Mouse (Mus musculus) neural tube, embryonic 13.5 days (tissue): ENCODE measurements around the gene Doxl2. TPM values are rescaled to one million over a fixed set of nuclear protein-coding genes. Genes with fewer than 3 reads are reported as not detected.
"Not testable (repeated sequence)": the region's sequence is repeated elsewhere in the genome, so short reads cannot be mapped to it uniquely, and the experiment has no call there.

Experiments used
- ATAC-seq: fragments of 200-750 bp; cut with Nextera tagmentation; 2 replicates; pipeline ENCODE4 v1.8.0; 2017; ENCODE audit warnings: low read depth, mild to moderate bottlenecking, moderate TSS enrichment, moderate library complexity
- H3K27ac ChIP-seq: fragments of 300-500 bp; sonication (generic); replicated peaks from 2 replicates; pipeline ENCODE4 v1.5.1; 2015; ENCODE audit warnings: moderate library complexity, mild to moderate bottlenecking, inconsistent platforms
- H3K27me3 ChIP-seq: fragments of 300-500 bp; sonication (generic); 2 replicates; pipeline ENCODE4 v1.6.1; 2015; ENCODE audit warnings: mild to moderate bottlenecking, inconsistent platforms
- H3K36me3 ChIP-seq: fragments of 300-500 bp; sonication (generic); 2 replicates; pipeline ENCODE4 v1.6.1; 2015; ENCODE audit warnings: mild to moderate bottlenecking, inconsistent platforms
- H3K4me1 ChIP-seq: fragments of 300-500 bp; sonication (generic); replicated peaks from 2 replicates; pipeline ENCODE4 v1.6.1; 2015; ENCODE audit warnings: inconsistent platforms
- H3K4me2 ChIP-seq: fragments of 300-500 bp; sonication (generic); 2 replicates; pipeline ENCODE4 v1.6.1; 2015; ENCODE audit warnings: inconsistent platforms, mild to moderate bottlenecking, moderate library complexity
- H3K4me3 ChIP-seq: fragments of 300-500 bp; sonication (generic); 2 replicates; pipeline ENCODE4 v1.5.1; 2015; ENCODE audit warnings: mild to moderate bottlenecking, inconsistent platforms
- H3K9ac ChIP-seq: fragments of 300-500 bp; sonication (generic); 2 replicates; pipeline ENCODE4 v1.6.1; 2015; ENCODE audit warnings: moderate library complexity, mild to moderate bottlenecking, inconsistent platforms
- H3K9me3 ChIP-seq: fragments of 300-500 bp; sonication (generic); 2 replicates; pipeline ENCODE4 v1.6.1; 2016; ENCODE audit warnings: inconsistent platforms
- WGBS: fragments of 180-500 bp; shearing (Covaris S2); methylation state at CpG from one replicate; pipeline ENCODE4 v1.1.7; 2015; 5-methylcytosine and 5-hydroxymethylcytosine counted together
- polyA plus RNA-seq: library from polyadenylated mRNA; unstranded; fragments of >200 nt; fragmentation: Nextera tagmentation; extraction: Ambion mirVana; gene quantifications from 2 replicates; pipeline ENCODE4 v1.2.1, GENCODE M21; 2015

Doxl2 gene
- polyA plus RNA-seq = not detected in 2 replicates

DNA sequence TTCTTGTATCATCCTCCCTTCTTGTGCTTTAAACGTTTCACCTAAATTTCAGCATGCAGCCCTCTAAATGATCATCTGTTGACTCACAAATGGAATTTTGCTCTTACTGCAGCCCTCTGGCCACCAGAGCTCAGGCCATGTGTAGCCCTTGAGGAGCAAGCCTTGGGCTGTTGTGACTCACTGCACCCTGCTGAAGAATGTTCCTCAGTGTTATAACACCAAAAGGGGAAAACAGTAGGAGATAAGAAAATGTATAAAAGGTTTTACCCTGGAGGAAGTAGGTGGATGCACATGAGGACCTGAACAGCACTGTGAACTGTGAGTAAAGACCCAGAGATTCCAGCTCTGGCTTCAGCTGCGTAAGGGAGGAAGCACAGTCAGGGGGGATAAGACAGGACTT is at the start of gene Doxl2:
Doxl2 (plus strand) TSS at position 301 of the 400 bp plus-strand sequence.
- Histone ChIP-seq H3K27me3 (no peaks in the 10 kb centered on the region), H3K36me3 (no peaks in the 10 kb centered on the region), H3K4me1 (no peaks in the 10 kb centered on the region), H3K9me3 (no peaks in the 10 kb centered on the region), H3K9ac (no peak within 1 kb of the TSS), H3K27ac (no peak within 1 kb of the TSS), H3K4me3 (no peak within 1 kb of the TSS), H3K4me2 (no peak within 1 kb of the TSS)
- 85% methylated on average over 2 of the region's 2 CpGs for WGBS
- no peak for ATAC-seq

DNA sequence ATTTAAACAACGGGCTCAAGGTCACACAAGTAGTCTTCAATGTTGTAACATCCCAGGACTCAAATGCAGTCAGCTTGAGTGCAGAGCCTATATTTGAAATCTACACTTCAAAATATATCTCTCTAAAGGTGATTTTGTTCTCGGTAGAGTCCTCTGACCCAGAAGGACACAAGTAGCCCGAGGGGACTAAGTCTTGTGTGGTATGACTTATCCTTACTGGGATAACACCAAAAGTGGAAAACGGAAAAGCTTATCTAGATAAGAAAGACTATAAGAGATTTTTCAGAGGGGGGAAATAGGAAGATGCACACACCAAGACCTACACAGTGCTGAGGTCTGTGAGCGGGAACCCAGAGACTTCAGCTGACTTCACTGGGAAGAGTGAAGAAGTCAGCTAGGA is 45.2 kb upstream of the Doxl2 start, which contains the start of gene 1600015I10Rik:
1600015I10Rik (plus strand) TSS at position 301 of the 400 bp plus-strand sequence.
- Histone ChIP-seq H3K27ac (no peak within 1 kb of the TSS), H3K9ac (no peak within 1 kb of the TSS), H3K36me3 (no peaks in the 10 kb centered on the region), H3K4me2 (no peak within 1 kb of the TSS), H3K4me3 (no peak within 1 kb of the TSS), H3K4me1 (no peaks in the 10 kb centered on the region), H3K27me3 (no peaks in the 10 kb centered on the region), H3K9me3 (no peaks in the 10 kb centered on the region)
- WGBS = 91% methylated on average over 5 of the region's 5 CpGs
- no peak for ATAC-seq

GRCm38 (mm10) chr6:48949596-48949995 is 25.2 kb upstream of the Doxl2 start:
- H3K4me1 ChIP-seq = no peaks in the 10 kb centered on the region
- no peak for ATAC-seq
- H3K27ac ChIP-seq = no peak overlapping the region
- no peak overlapping the region for H3K9ac ChIP-seq
- no peaks in the 10 kb centered on the region for H3K9me3 ChIP-seq
- H3K4me2 ChIP-seq = no peak overlapping the region
- H3K27me3 ChIP-seq = no peaks in the 10 kb centered on the region
- no peaks in the 10 kb centered on the region for H3K36me3 ChIP-seq
- no peak overlapping the region for H3K4me3 ChIP-seq
- WGBS = 78% methylated on average over 2 of the region's 2 CpGs

DNA sequence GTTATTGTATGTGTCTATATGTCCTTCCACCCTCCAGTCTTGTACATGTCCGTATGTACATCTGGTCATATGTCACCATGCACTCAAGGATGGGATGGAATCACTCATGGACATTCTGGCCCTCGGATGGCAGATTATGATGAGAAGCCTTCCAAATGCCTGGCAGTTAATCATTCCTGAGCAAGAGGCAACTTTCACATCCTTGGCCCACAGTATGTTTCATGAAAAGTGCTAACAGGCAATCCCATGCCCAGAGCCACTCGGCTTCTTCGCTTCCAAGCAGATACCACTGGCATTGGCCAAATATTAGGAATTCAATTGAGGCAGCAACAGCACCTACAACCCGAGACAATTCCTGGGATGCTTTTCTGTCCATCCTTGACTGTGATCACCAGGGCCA is 24.1 kb upstream of the Doxl2 start:
- H3K27ac ChIP-seq = no peak overlapping the region
- H3K9me3 ChIP-seq = no peaks in the 10 kb centered on the region
- H3K27me3 ChIP-seq = no peaks in the 10 kb centered on the region
- no peak overlapping the region for H3K4me3 ChIP-seq
- H3K9ac ChIP-seq = no peak overlapping the region
- no peak overlapping the region for H3K4me2 ChIP-seq
- no peaks in the 10 kb centered on the region for H3K4me1 ChIP-seq
- ATAC-seq = no peak
- WGBS = 88% methylated on average over 5 of the region's 5 CpGs
- H3K36me3 ChIP-seq = no peaks in the 10 kb centered on the region

DNA sequence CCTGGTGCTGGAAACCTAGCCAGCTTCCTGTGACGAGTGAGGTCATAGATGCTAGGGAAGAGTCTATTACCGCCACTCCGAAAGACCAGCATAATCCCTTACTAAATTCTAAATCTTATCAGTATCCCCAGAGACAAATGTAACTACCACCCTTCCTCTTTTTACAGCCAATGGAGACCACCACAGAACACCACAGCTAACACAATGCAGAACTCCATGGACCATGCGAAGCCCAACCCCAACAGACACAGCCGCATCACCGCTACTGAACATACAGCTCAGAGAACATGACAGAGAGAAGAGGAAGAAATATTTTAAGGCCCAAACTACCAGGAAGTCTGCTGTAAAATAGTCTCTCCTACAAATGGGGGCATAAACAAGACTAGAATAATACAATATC is 23.1 kb upstream of the Doxl2 start:
- no peaks in the 10 kb centered on the region for H3K36me3 ChIP-seq
- no peaks in the 10 kb centered on the region for H3K27me3 ChIP-seq
- no peak overlapping the region for H3K4me2 ChIP-seq
- no peak overlapping the region for H3K4me3 ChIP-seq
- no peaks in the 10 kb centered on the region for H3K9me3 ChIP-seq
- H3K4me1 ChIP-seq = no peaks in the 10 kb centered on the region
- no peak for ATAC-seq
- no peak overlapping the region for H3K9ac ChIP-seq
- no peak overlapping the region for H3K27ac ChIP-seq
- WGBS = 92% methylated on average over 6 of the region's 6 CpGs

GRCm38 (mm10) chr6:48953220-48953619 is 21.5 kb upstream of the Doxl2 start:
- Histone ChIP-seq H3K9ac (no peak overlapping the region), H3K4me1 (no peaks in the 10 kb centered on the region), H3K27me3 (no peaks in the 10 kb centered on the region), H3K27ac (no peak overlapping the region), H3K4me3 (no peak overlapping the region), H3K4me2 (no peak overlapping the region), H3K36me3 (no peaks in the 10 kb centered on the region), H3K9me3 (no peaks in the 10 kb centered on the region)
- no peak for ATAC-seq
- WGBS = 87% methylated on average over 5 of the region's 5 CpGs

GRCm38 (mm10) chr6:48954211-48954610 is 20.6 kb upstream of the Doxl2 start:
- WGBS = 83% methylated on average over 5 of the region's 5 CpGs
- ATAC-seq = no peak
- H3K27me3 ChIP-seq = no peaks in the 10 kb centered on the region
- H3K4me1 ChIP-seq = no peaks in the 10 kb centered on the region
- no peaks in the 10 kb centered on the region for H3K36me3 ChIP-seq
- H3K9ac ChIP-seq = no peak overlapping the region
- no peak overlapping the region for H3K4me3 ChIP-seq
- no peak overlapping the region for H3K27ac ChIP-seq
- no peaks in the 10 kb centered on the region for H3K9me3 ChIP-seq
- H3K4me2 ChIP-seq = no peak overlapping the region

DNA sequence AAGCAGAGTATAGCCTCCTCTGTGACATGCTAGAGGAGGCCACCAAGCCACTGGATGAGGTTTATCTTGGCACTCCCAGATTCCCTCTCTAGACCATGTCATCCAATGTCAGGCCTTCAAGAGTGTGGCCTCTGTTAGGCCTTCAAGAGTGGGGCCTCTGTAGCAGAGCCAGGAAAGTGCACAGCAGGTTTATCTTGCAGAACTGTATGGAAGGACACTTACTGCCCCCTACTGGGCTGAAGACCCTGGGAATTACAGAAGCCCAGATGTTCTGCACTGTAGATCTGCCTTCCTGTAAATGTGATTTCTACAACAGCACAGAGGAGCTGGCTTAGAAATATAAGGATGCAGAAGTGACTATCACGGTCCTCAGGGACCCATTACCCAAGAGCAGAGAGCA is 19.8 kb upstream of the Doxl2 start:
- Histone ChIP-seq H3K4me1 (no peaks in the 10 kb centered on the region), H3K27ac (no peak overlapping the region), H3K36me3 (no peaks in the 10 kb centered on the region), H3K9ac (no peak overlapping the region), H3K4me3 (no peak overlapping the region), H3K4me2 (no peak overlapping the region), H3K9me3 (no peaks in the 10 kb centered on the region), H3K27me3 (no peaks in the 10 kb centered on the region)
- 54% methylated on average over 1 of the region's 1 CpGs for WGBS
- ATAC-seq = no peak

DNA sequence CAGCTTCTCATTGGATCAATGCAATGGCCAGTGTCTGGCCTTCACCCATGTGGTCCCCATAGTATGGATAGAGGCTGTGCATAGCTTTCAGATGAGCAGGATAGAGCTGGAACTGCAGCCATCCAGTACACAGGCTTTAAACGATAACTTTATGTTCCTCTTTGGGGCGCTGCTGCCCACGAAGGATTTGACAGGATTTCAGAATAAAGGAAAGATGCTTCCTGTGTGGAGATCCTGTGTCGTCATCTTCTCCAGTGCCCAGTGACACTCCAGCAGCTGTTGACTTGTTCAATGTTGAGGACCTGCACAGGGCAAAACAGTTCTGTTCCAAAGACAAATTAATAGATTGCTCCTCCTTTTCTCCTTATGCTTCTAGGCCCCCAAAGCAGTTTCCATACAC is 18.0 kb upstream of the Doxl2 start:
- Histone ChIP-seq H3K36me3 (no peaks in the 10 kb centered on the region), H3K27ac (no peak overlapping the region), H3K9me3 (no peaks in the 10 kb centered on the region), H3K4me1 (no peaks in the 10 kb centered on the region), H3K27me3 (no peaks in the 10 kb centered on the region), H3K9ac (no peak overlapping the region), H3K4me3 (no peak overlapping the region), H3K4me2 (no peak overlapping the region)
- 92% methylated on average over 4 of the region's 4 CpGs for WGBS
- no peak for ATAC-seq

GRCm38 (mm10) chr6:48958053-48958452 is 16.7 kb upstream of the Doxl2 start:
- H3K9me3 ChIP-seq = no peaks in the 10 kb centered on the region
- H3K4me3 ChIP-seq = no peak overlapping the region
- no peak overlapping the region for H3K27ac ChIP-seq
- H3K9ac ChIP-seq = no peak overlapping the region
- no peaks in the 10 kb centered on the region for H3K4me1 ChIP-seq
- no peak overlapping the region for H3K4me2 ChIP-seq
- no peaks in the 10 kb centered on the region for H3K36me3 ChIP-seq
- 59% methylated on average over 1 of the region's 1 CpGs for WGBS
- ATAC-seq = no peak
- no peaks in the 10 kb centered on the region for H3K27me3 ChIP-seq

GRCm38 (mm10) chr6:48959151-48959550 is 15.6 kb upstream of the Doxl2 start:
- H3K4me1 ChIP-seq, H3K4me3 ChIP-seq, ATAC-seq, H3K27me3 ChIP-seq, H3K27ac ChIP-seq, H3K9me3 ChIP-seq, H3K4me2 ChIP-seq, H3K36me3 ChIP-seq, H3K9ac ChIP-seq: not testable (repeated sequence)
- WGBS = 33% methylated on average over 7 of the region's 7 CpGs

DNA sequence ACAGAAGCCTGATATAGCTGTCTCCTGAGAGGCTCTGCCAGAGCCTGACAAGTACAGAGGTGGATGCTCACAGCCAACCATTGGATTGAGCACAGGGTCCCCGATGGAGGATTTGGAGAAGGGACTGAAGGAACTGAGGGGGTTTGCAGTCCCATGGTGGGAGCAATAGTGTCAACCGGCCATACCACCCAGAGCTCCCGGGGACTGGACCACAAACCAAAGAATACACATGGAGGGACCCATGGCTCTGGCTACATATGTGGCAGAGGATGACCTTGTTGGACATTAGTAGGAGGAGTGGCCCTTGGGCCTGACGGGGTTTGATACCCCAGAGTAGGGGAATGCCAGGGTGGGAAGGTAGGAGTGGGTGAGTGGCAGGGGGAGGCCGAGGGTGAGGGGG is 8.1 kb upstream of the Doxl2 start:
- not testable (repeated sequence) for H3K4me2 ChIP-seq, H3K36me3 ChIP-seq, H3K27me3 ChIP-seq, ATAC-seq, H3K4me3 ChIP-seq, H3K27ac ChIP-seq, H3K9ac ChIP-seq, H3K9me3 ChIP-seq, H3K4me1 ChIP-seq
- 93% methylated on average over 5 of the region's 5 CpGs for WGBS

GRCm38 (mm10) chr6:48967868-48968267 is 6.9 kb upstream of the Doxl2 start:
- no peak for ATAC-seq
- Histone ChIP-seq H3K27me3 (no peaks in the 10 kb centered on the region), H3K4me3 (no peak overlapping the region), H3K9ac (no peak overlapping the region), H3K4me2 (no peak overlapping the region), H3K9me3 (no peaks in the 10 kb centered on the region), H3K4me1 (no peaks in the 10 kb centered on the region), H3K27ac (no peak overlapping the region), H3K36me3 (no peaks in the 10 kb centered on the region)
